Mouse (Mus musculus) liver, postnatal 0 days (tissue): ENCODE data around the gene Dennd5a. TPM values are rescaled to one million over a fixed set of nuclear protein-coding genes. Genes with fewer than 3 reads are reported as not detected.

ENCODE experiments used
- ATAC-seq: fragments of 200-750 bp; cut with Nextera tagmentation; 2 replicates; pipeline ENCODE4 v1.8.0; 2017; ENCODE audit warnings: mild to moderate bottlenecking, moderate library complexity
- DNase-seq: peaks from one replicate; pipeline ENCODE4 v3.0.0-alpha.2; 2016
- H3K27ac ChIP-seq: fragments of 300-500 bp; sonication (generic); 2 replicates; pipeline ENCODE4 v1.5.1; 2014; ENCODE audit warnings: antibody characterized with exemption, moderate library complexity, mild to moderate bottlenecking, low read depth
- H3K27me3 ChIP-seq: fragments of 300-500 bp; sonication (generic); 2 replicates; pipeline ENCODE4 v1.6.1; 2014; ENCODE audit warnings: low read length, control low read depth, mixed read lengths; ENCODE audit not compliant: insufficient read depth
- H3K36me3 ChIP-seq: fragments of 300-500 bp; sonication (generic); replicated peaks from 2 replicates; pipeline ENCODE4 v1.6.1; 2014; ENCODE audit warnings: mild to moderate bottlenecking, control low read depth, low read length, moderate library complexity, mixed read lengths; ENCODE audit not compliant: insufficient read depth
- H3K4me1 ChIP-seq: fragments of 300-500 bp; sonication (generic); 2 replicates; pipeline ENCODE4 v1.6.1; 2014; ENCODE audit warnings: antibody characterized with exemption, mild to moderate bottlenecking, control low read depth; ENCODE audit not compliant: insufficient read depth
- H3K4me2 ChIP-seq: fragments of 300-500 bp; sonication (generic); 2 replicates; pipeline ENCODE4 v1.6.1; 2014; ENCODE audit warnings: low read depth, mild to moderate bottlenecking, low read length, moderate library complexity, mixed read lengths
- H3K4me3 ChIP-seq: fragments of 300-500 bp; sonication (generic); 2 replicates; pipeline ENCODE4 v1.5.1; 2014; ENCODE audit warnings: low read depth, low read length
- H3K9ac ChIP-seq: fragments of 300-500 bp; sonication (generic); replicated peaks from 2 replicates; pipeline ENCODE4 v1.6.1; 2014; ENCODE audit warnings: mild to moderate bottlenecking, moderate library complexity
- H3K9me3 ChIP-seq: fragments of 300-500 bp; sonication (generic); 2 replicates; pipeline ENCODE4 v1.6.1; 2016; ENCODE audit warnings: mild to moderate bottlenecking, control low read depth, low read length, mixed read lengths
- CTCF ChIP-seq: sonication (generic); IDR thresholded peaks from 2 replicates; pipeline ENCODE4 v1.5.1; 2016; ENCODE audit warnings: antibody characterized with exemption, low read depth
- EP300 ChIP-seq: IDR thresholded peaks from 2 replicates; pipeline ENCODE4 v1.6.1; 2016; ENCODE audit warnings: antibody characterized with exemption, low read depth, mild to moderate bottlenecking
- WGBS: fragments of 180-500 bp; shearing (Covaris S2); extraction: QIAGEN DNeasy Blood & Tissue Kit; methylation state at CpG from one replicate; pipeline ENCODE4 v1.1.7; 2014; ENCODE audit not compliant: insufficient replicate concordance; 5-methylcytosine and 5-hydroxymethylcytosine counted together
- polyA plus RNA-seq: library from polyadenylated mRNA; unstranded; fragments of >200 nt; fragmentation: Nextera tagmentation; extraction: Ambion mirVana; gene quantifications from 2 replicates; pipeline ENCODE4 v1.2.1, GENCODE M21; 2015

The Dennd5a gene
- polyA plus RNA-seq, 1 experiment from 2014 or later: 8.0 TPM

- no peaks in the 10 kb centered on the region; the same call in 1 of the 2 replicates for H3K4me1 ChIP-seq
- H3K4me3 ChIP-seq: no peak overlapping the region
- no peak overlapping the region for H3K4me2 ChIP-seq
- no peaks in the 10 kb centered on the region for H3K36me3 ChIP-seq
- ATAC-seq (peak; percentile 57), DNase-seq (no peak)
- no peaks in the 10 kb centered on the region for H3K27me3 ChIP-seq
- H3K9ac ChIP-seq: no peak overlapping the region
- TF ChIP-seq CTCF (no peak), EP300 (peak; percentile 76)
- no peak overlapping the region for H3K27ac ChIP-seq
- no peaks in the 10 kb centered on the region for H3K9me3 ChIP-seq
- WGBS: 20% methylated on average over 7 of the region's 7 CpGs
Measured at GRCm38 (mm10) chr7:109852752-109853212, 107.5 kb downstream of the Dennd5a start.

- DNase-seq (no peak), ATAC-seq (no peak)
- H3K27ac ChIP-seq: no peak overlapping the region
- 79% methylated on average over 7 of the region's 7 CpGs for WGBS
- TF ChIP-seq CTCF (no peak), EP300 (no peak)
- no peak overlapping the region for H3K4me2 ChIP-seq
- no peaks in the 10 kb centered on the region for H3K36me3 ChIP-seq
- no peak overlapping the region for H3K9ac ChIP-seq
- H3K4me1 ChIP-seq: no peaks in the 10 kb centered on the region; the same call in 1 of the 2 replicates
- no peaks in the 10 kb centered on the region for H3K27me3 ChIP-seq
- no peaks in the 10 kb centered on the region for H3K9me3 ChIP-seq
- H3K4me3 ChIP-seq: no peak overlapping the region
Measured at GRCm38 (mm10) chr7:109852017-109852416, 108.3 kb downstream of the Dennd5a start.

GRCm38 (mm10) chr7:109850531-109850930 lies 109.7 kb downstream of the Dennd5a start:
- Histone ChIP-seq H3K36me3 (no peaks in the 10 kb centered on the region), H3K27ac (no peak overlapping the region), H3K27me3 (no peaks in the 10 kb centered on the region), H3K9me3 (no peaks in the 10 kb centered on the region), H3K4me1 (no peaks in the 10 kb centered on the region; the same call in 1 of the 2 replicates), H3K4me3 (no peak overlapping the region), H3K9ac (no peak overlapping the region), H3K4me2 (no peak overlapping the region)
- ATAC-seq: no peak
- 64% methylated on average over 3 of the region's 3 CpGs for WGBS
- DNase-seq: no peak
- TF ChIP-seq EP300 (no peak), CTCF (no peak)

- no peaks in the 10 kb centered on the region for H3K9me3 ChIP-seq
- no peaks in the 10 kb centered on the region; the same call in 1 of the 2 replicates for H3K4me1 ChIP-seq
- H3K4me3 ChIP-seq: no peak overlapping the region
- no peaks in the 10 kb centered on the region for H3K36me3 ChIP-seq
- TF ChIP-seq EP300: no peak
- TF ChIP-seq CTCF: no peak
- no peak overlapping the region for H3K4me2 ChIP-seq
- H3K27ac ChIP-seq: no peak overlapping the region
- WGBS: 65% methylated on average over 8 of the region's 8 CpGs
- H3K27me3 ChIP-seq: no peaks in the 10 kb centered on the region
- ATAC-seq: no peak
- DNase-seq: no peak
- H3K9ac ChIP-seq: no peak overlapping the region
Measured at GRCm38 (mm10) chr7:109849750-109850434, 110.4 kb downstream of the Dennd5a start.

- no peak for DNase-seq
- TF ChIP-seq CTCF (no peak), EP300 (no peak)
- no peaks in the 10 kb centered on the region for H3K36me3 ChIP-seq
- H3K9me3 ChIP-seq: no peaks in the 10 kb centered on the region
- no peak overlapping the region for H3K4me3 ChIP-seq
- 62% methylated on average over 11 of the region's 11 CpGs for WGBS
- H3K27ac ChIP-seq: no peak overlapping the region
- no peak overlapping the region for H3K9ac ChIP-seq
- no peak overlapping the region for H3K4me2 ChIP-seq
- H3K4me1 ChIP-seq: no peaks in the 10 kb centered on the region; the same call in 1 of the 2 replicates
- no peak for ATAC-seq
- no peaks in the 10 kb centered on the region for H3K27me3 ChIP-seq
Measured at GRCm38 (mm10) chr7:109848867-109849733, 111.2 kb downstream of the Dennd5a start.

GRCm38 (mm10) chr7:109844100-109844499 lies 116.2 kb downstream of the Dennd5a start:
- H3K9me3 ChIP-seq: no peaks in the 10 kb centered on the region
- 44% methylated on average over 6 of the region's 6 CpGs for WGBS
- H3K4me1 ChIP-seq: no peaks in the 10 kb centered on the region
- no peak overlapping the region for H3K27ac ChIP-seq
- H3K27me3 ChIP-seq: no peaks in the 10 kb centered on the region
- no peak overlapping the region for H3K4me2 ChIP-seq
- TF ChIP-seq EP300 (no peak), CTCF (no peak)
- H3K9ac ChIP-seq: no peak overlapping the region
- ATAC-seq (no peak), DNase-seq (no peak)
- H3K36me3 ChIP-seq: no peaks in the 10 kb centered on the region
- H3K4me3 ChIP-seq: no peak overlapping the region

Other genes with a start within 250 kb of the Dennd5a start
- 0.08 TPM in 1 of 2 replicates, not detected in the other for gene BC051019, start 236.6 kb downstream of the Dennd5a start, polyA plus RNA-seq
- gene Ascl3, start 228.7 kb downstream of the Dennd5a start, polyA plus RNA-seq: not detected in 2 replicates
- gene Tmem9b, start 207.6 kb downstream of the Dennd5a start, polyA plus RNA-seq: 40.5 and 40.8 TPM in 2 replicates
- gene Nrip3, start 178.4 kb downstream of the Dennd5a start, polyA plus RNA-seq: 0.14 and 0.28 TPM in 2 replicates
- gene Scube2, start 94.8 kb downstream of the Dennd5a start, polyA plus RNA-seq: 0.04 and 0.06 TPM in 2 replicates
- 26.9 and 27.7 TPM in 2 replicates for gene Tmem41b, start 26.5 kb upstream of the Dennd5a start, polyA plus RNA-seq
- gene Ipo7, start 57.8 kb upstream of the Dennd5a start, polyA plus RNA-seq: 10.7 and 11.9 TPM in 2 replicates
- gene Zfp143, start 100.7 kb upstream of the Dennd5a start, polyA plus RNA-seq: 4.1 and 5.2 TPM in 2 replicates
- 4.5 and 5.3 TPM in 2 replicates for gene Wee1, start 161.6 kb upstream of the Dennd5a start, polyA plus RNA-seq